Mouse (Mus musculus) testis, postnatal 10 days (tissue): ENCODE data around the gene Padi4.

ENCODE experiments used
- DNase-seq: peaks from one replicate; pipeline ENCODE4 v3.0.0; 2021; ENCODE audit warnings: low spot score

The Padi4 gene

GRCm38 (mm10) chr4:140774025-140774800 lies at the start of gene Padi4:
Padi4 (minus strand) TSS chr4:140774236.
- no peak for DNase-seq

DNA sequence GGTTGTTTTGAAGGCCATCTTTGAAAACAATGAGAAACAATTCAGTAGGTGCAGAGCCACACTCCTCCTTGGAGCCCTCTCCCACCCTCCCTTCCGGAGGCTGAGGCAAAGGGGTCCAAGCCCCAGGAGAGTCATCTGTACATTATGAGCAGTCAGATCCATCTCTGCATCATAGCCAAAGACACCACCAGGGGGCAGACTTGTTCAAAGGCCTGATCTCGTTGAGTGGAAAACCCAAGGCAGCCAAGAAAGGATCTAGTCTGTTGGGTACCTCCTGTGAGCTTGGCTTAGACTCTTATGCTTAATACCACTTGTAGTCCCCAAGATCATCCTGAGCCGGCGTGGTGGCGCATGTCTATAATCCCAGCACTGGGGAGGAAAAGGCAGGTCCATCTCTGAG lies 48.0 kb upstream of the Padi4 start:
- peak; percentile 69 for DNase-seq

DNA sequence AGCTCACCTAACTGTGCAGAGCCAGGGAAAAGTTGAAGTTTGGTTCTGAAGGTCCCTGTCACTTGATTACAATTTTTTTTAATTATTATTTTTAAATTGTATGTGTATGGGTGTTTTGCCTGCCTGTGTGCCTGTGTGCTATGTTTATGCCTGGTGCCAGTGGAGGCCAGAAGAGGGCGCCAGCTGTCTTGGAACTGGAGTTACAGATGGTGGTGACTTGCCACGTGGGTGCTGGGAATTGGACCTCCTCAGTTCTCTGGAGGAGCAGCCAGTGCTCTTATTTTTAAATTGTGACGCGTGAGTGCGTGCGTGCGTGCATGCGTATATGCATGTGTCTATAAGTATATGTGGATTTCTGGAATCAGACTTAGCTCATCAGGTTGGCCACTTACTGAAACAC lies 43.4 kb upstream of the Padi4 start:
- no peak for DNase-seq

- DNase-seq = peak; percentile 77
Measured at GRCm38 (mm10) chr4:140815996-140816917, 42.2 kb upstream of the Padi4 start.

DNA sequence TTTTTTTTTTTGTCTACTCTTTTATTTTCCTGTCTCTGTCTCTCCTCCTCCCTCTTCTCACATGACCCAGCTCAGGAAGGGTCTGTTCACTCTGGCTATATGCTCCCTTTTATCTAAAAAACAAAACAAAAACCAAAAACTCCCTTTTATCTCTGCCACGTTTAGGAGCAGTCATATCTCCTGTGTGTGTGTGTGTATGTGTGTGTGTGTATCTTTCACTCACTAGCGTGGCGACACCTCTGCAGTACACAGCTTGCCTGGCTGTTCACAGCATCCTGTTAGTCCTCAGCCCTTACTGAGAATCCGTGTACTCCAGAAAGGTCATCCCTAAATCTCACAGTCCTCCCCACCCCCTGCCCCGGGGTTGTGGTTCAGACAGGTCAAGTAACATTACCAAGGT lies 41.5 kb upstream of the Padi4 start:
- no peak for DNase-seq

GRCm38 (mm10) chr4:140814241-140815225 lies 40.5 kb upstream of the Padi4 start:
- DNase-seq = peak; percentile 61

DNA sequence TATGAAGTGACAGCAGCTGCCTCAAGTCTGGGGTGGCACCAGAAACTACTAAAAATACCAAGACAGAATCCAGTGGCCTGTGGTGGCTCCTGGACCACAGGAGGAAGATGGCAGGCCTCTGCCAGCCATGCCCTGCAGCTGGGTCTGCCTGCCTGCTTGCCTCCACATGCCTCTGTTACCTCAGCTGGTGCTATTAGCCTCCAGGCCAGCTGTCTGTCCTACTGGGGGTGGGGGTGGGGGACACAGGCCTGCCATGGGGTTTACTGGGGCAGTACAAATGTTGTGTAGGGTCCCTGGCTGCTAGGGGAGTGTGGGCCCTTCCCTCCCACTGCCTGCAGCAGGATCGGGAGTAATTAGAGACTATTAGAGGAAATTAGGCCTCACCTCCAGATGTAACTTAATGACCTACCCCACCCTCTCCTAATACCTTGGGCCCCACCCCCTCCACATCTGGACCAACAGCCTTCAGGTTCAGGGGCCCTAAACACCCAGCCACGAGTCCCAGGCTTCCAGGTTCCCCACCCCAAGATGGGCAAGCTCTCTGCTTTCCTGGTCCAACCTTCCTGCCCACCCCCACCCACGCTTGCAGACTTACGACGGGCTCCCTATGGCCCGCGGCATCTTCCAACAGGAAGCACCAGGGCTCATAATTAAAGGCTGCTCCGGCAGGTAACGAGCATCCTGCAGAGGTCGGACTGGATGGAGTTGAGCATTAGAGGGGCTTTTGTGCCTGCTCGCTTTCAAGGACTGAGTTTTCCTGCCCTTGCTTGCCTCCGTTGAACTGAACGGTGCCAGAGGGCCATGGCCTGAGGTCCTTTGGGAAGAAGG lies 39.5 kb upstream of the Padi4 start:
- no peak for DNase-seq

DNA sequence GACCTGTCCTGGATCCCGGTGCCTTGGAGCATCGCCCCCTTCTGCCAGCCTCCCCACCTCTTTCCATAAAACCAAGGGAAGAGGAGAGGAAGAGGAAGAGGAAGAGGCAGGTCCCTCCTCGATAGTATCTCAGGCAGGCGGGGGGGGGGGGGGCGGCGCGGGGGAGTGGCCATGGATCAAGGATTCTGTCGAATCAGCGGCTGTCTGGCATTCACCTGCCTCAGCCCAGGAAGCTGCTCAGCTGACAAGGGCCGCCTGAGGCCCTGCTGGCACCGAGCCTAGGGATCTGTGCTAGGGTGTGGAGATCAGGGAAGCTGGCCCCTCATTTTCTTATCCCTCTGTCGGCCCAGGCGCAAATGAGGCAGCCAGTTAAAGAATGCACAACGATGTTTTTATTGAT lies 38.6 kb upstream of the Padi4 start:
- DNase-seq = peak; percentile 65

DNA sequence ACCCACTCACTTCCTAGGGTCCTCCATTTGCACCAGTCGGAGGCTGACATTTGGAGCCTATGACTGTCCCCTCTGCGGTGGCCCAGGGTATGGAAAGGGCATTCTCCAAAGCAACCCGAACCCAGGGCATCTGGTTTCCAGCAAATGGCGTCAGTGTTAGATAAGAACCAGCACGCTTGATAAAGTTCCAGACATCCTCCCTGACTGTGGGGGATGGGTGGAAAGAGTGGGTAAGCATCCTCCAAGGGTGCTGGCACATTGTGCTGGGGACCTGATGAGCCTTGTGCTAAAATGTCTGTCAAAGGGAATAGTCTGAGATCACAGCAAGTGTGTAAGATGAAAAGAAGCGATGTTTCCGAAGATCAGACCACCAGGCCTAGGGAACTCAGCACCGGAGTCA lies 38.2 kb upstream of the Padi4 start:
- DNase-seq = no peak

- no peak for DNase-seq
Measured at GRCm38 (mm10) chr4:140810458-140811260, 36.6 kb upstream of the Padi4 start, which contains the start of gene Padi3. Padi3 (minus strand) TSS chr4:140810648.

- no peak for DNase-seq
Measured at GRCm38 (mm10) chr4:140809118-140809517, 35.1 kb upstream of the Padi4 start.

- DNase-seq = no peak
Measured at GRCm38 (mm10) chr4:140804601-140805000, 30.6 kb upstream of the Padi4 start.

GRCm38 (mm10) chr4:140801364-140801763 lies 27.3 kb upstream of the Padi4 start:
- no peak for DNase-seq

- DNase-seq = no peak
Measured at GRCm38 (mm10) chr4:140796786-140797185, 22.8 kb upstream of the Padi4 start.

DNA sequence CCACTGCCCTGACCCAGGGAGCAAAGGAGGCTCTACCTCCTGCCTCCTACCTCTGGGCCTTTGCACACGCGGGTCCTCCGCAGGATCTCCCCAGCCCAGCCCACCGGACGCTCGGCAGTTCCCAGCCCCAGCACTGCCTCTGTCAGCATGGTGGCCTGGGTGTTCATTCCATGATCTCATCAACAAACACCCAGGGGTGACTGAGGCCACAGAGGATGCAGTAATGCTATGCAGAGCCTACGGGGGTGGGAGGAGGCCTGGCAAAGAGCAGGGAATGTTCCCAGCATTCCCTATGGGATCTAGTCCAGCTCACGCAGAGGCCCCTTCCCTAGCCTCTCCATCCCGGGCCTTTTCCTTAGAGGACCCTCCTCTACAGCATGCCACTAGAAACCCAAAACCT lies 20.6 kb upstream of the Padi4 start:
- DNase-seq = no peak

DNA sequence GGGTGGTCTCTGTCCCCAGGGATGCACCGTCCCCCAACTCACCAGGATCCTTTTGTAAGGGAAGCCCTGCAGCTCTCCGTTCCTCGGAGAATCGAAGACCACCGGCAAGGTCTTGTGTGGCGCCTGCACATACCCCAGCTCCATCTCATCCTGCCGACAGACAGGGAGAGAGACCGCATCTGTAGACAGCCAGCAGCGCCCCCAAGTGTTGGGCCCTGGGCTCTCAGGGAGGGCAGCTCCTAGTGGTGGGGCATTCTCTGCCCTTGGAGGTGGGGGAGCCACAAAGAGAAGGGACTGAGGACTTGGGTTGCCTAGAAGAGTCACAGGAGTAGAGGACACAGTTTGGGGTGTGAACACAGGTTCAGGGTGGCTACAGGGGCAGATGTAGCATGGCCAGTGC lies 19.8 kb upstream of the Padi4 start:
- no peak for DNase-seq

DNA sequence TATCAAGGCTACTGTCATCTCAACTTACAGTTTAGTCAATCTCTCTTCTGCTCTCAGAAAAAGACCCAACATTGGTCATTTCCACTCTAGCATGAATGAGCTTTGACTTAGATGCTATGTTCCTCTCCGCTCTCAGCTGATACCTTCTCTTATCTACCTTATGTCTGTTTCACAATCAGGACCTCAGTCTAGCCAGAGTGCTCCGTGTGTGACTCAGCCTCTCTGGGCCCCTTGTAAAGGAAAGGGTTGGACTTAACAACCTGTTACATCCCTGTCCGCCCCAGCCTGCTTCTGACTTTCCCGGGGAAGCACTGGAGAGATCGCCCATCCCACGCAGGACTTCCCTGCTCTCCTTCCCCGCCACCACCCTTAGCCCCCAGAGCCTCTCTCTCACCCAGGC lies 18.5 kb upstream of the Padi4 start:
- DNase-seq = no peak

DNA sequence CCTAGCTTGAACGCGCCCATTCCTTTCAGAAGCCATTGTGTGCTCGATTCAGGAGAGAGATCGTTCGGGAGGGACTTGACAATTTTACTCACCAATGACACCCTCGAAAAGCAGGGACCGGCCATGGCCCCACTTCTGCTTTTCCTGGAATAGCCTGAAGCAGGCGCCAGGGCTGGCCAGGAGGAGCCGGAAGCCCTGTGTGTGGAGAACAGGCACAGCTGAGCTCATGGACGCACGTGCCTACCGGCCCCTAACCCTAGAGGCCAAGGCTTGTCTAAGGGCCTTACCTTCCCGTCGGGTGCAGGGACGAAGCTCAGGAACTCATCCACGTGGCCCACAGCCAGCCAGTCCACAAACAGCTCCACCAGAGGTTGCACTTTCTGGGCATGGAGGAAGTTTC lies 17.0 kb upstream of the Padi4 start:
- no peak for DNase-seq

DNA sequence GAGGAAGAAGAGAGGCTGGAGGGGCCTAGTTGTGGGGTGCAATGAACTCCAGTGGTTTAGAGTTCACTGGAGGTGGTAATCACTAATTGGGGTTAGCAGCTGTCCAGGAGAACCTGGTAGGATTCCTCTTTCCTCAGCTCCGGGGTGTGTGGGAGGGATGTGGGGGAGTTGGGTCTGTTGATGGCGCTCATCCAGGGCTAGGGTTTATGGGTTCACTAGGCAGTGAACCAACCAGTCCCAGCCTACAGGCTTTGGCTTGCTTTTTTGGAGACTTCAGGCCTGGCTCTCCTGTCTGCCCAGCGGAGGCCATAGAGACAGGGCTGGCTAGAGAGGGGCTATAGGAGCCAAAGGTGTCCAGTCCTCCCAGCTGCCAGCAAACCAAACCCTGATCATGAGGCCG lies 15.9 kb upstream of the Padi4 start:
- peak; percentile 68 for DNase-seq

GRCm38 (mm10) chr4:140788983-140789382 lies 14.9 kb upstream of the Padi4 start:
- peak; percentile 89 for DNase-seq
